Mouse (Mus musculus) erythroblast, adult 5-6 weeks (primary cell): ENCODE measurements around the gene Cnr2. TPM values are rescaled to one million over a fixed set of nuclear protein-coding genes. Genes with fewer than 3 reads are reported as not detected.
A peak's percentile ranks its signal among the peaks of the same experiment; 100 is the strongest.

Experiments used
- ATAC-seq: replicated peaks from 2 replicates; pipeline ENCODE4 v1.8.0; 2016; ENCODE audit warnings: moderate number of reproducible peaks, mild to moderate bottlenecking, moderate TSS enrichment, inconsistent platforms; ENCODE audit not compliant: poor library complexity, low FRiP score, severe bottlenecking
- total RNA-seq, 2 experiments: library from RNA; stranded (forward) in 1 of 2; stranded (reverse) in 1 of 2; fragments of 150-400 nt in 1 of 2; fragments of 200-764, 138-1000 nt in 1 of 2; gene quantifications; 2 replicates each; pipeline versions ENCODE4 v1.2.3 to v1.2.4; 2015 to 2017; ENCODE audit warnings: low replicate concordance in 2 of 2

Gene Cnr2
- total RNA-seq, 2 experiments from 2014 or later: 2.9 to 4.1 TPM

- ATAC-seq: no peak
Observed at GRCm38 (mm10) chr4:135928376-135928775, 33.2 kb downstream of the Cnr2 start.

GRCm38 (mm10) chr4:135929405-135929804, 34.2 kb downstream of the Cnr2 start:
- no peak for ATAC-seq

- no peak for ATAC-seq
Observed at GRCm38 (mm10) chr4:135929828-135930227, 34.6 kb downstream of the Cnr2 start.

GRCm38 (mm10) chr4:135930239-135930638, 35.0 kb downstream of the Cnr2 start:
- ATAC-seq: no peak

GRCm38 (mm10) chr4:135931832-135932231, 36.6 kb downstream of the Cnr2 start:
- peak; percentile 60; the same call in 1 of the 2 replicates for ATAC-seq

GRCm38 (mm10) chr4:135934708-135935500, 39.7 kb downstream of the Cnr2 start:
- no peak for ATAC-seq

- ATAC-seq: peak; percentile 64
Observed at GRCm38 (mm10) chr4:135935502-135935901, 40.3 kb downstream of the Cnr2 start.

GRCm38 (mm10) chr4:135938858-135939257, 43.7 kb downstream of the Cnr2 start:
- no peak for ATAC-seq

GRCm38 (mm10) chr4:135941026-135941425, 45.8 kb downstream of the Cnr2 start:
- ATAC-seq: peak; percentile 67

GRCm38 (mm10) chr4:135942193-135942592, 47.0 kb downstream of the Cnr2 start:
- no peak for ATAC-seq

- ATAC-seq: no peak
Observed at GRCm38 (mm10) chr4:135943389-135943788, 48.2 kb downstream of the Cnr2 start.

- ATAC-seq: no peak
Observed at GRCm38 (mm10) chr4:135945706-135946105, 50.5 kb downstream of the Cnr2 start.

- ATAC-seq: peak; percentile 99
Observed at GRCm38 (mm10) chr4:135946278-135946658, 51.1 kb downstream of the Cnr2 start, which contains the start of gene Hmgcl. Gene Hmgcl, plus strand, starts transcription at chr4:135946448.

GRCm38 (mm10) chr4:135946659-135947301, 51.6 kb downstream of the Cnr2 start:
- ATAC-seq: peak; percentile 48

GRCm38 (mm10) chr4:135948142-135948541, 52.9 kb downstream of the Cnr2 start:
- ATAC-seq: no peak

- no peak for ATAC-seq
Observed at GRCm38 (mm10) chr4:135949475-135949874, 54.3 kb downstream of the Cnr2 start.

GRCm38 (mm10) chr4:135949911-135950310, 54.7 kb downstream of the Cnr2 start:
- ATAC-seq: no peak

GRCm38 (mm10) chr4:135950365-135950764, 55.2 kb downstream of the Cnr2 start:
- no peak for ATAC-seq

GRCm38 (mm10) chr4:135951505-135951904, 56.3 kb downstream of the Cnr2 start:
- no peak for ATAC-seq

- no peak for ATAC-seq
Observed at GRCm38 (mm10) chr4:135953179-135953578, 58.0 kb downstream of the Cnr2 start.

GRCm38 (mm10) chr4:135954241-135954640, 59.0 kb downstream of the Cnr2 start:
- peak; percentile 79 for ATAC-seq
